Comparison of ENCODE assay signal across 12 mouse cellular contexts in the genomic region with DNA sequence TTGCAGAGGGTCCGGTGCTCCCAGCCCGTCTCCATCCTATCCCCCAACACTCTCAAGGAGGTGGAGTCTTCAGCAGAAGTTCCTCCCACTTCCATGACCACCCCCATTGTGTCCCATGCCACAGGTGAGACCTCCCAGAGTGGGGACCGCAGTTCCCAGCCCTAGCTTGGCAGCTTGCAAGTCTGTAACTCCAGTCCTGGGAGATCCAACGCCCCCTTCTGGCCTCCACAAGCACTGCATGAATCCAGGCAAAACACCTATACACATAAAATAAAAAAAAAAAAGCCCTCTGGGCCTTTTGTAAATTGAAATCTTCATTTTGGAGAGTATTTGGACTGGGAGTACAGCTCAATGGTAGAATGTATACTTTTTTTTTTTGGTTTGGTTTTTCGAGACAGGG. TPM values are rescaled to one million over a fixed set of nuclear protein-coding genes. Genes with fewer than 3 reads are reported as not detected.
A peak's percentile ranks its signal among the peaks of the same experiment; 100 is the strongest.
DNase-seq lines count a peak whose midpoint lies in the region; ATAC-seq and TF ChIP-seq lines count a peak whose summit lies in the region.
"Had no signal": no experiment of that assay in that cellular context is flagged by ENCODE, and none has a peak within 500 bp of the region (broad histone marks: within the 10 kb centered on the region; RNA-seq: fewer than 3 reads in every experiment).

No protein-coding gene starts in this region.

- TF ChIP-seq POLR2A in bone marrow macrophage, adult 2 months (IDR thresholded peaks at IDR 0.05; ENCODE audit: borderline replicate concordance, low read depth, low read length): no peak

- no peak for ATAC-seq in heart, postnatal 0 days (ENCODE audit: insufficient read depth, low read depth)
- no peak for ATAC-seq in heart, embryonic 11.5 days (replicated peaks; ENCODE audit: insufficient number of reproducible peaks, low FRiP score, low TSS enrichment)

- H3K36me3 ChIP-seq in heart, postnatal 0 days (replicated peaks; ENCODE audit: control insufficient read depth, insufficient read depth, low read length): peaks cover 73% of the 10 kb centered on the region
- H3K36me3 ChIP-seq in heart, embryonic 11.5 days (ENCODE audit: control insufficient read depth, insufficient read depth, low read length): peaks cover 21% of the 10 kb centered on the region

- H3K4me1 ChIP-seq in heart, postnatal 0 days (ENCODE audit: control insufficient read depth, insufficient read depth): no peaks in the 10 kb centered on the region
- no peaks in the 10 kb centered on the region for H3K4me1 ChIP-seq in heart, embryonic 11.5 days (ENCODE audit: control insufficient read depth, insufficient read depth, low read length)
- no peaks in the 10 kb centered on the region for H3K4me1 ChIP-seq in bone marrow macrophage, adult 2 months (ENCODE audit: control insufficient read depth, insufficient read depth, low read length)

- 62% methylated on average over 5 of the region's 5 CpGs for WGBS in heart, postnatal 0 days
- 53% methylated on average over 5 of the region's 5 CpGs for WGBS in heart, embryonic 11.5 days (ENCODE audit: insufficient replicate concordance)

- H3K9ac ChIP-seq in heart, postnatal 0 days (replicated peaks; ENCODE audit: low read depth, low read length): no peak overlapping the region
- no peak overlapping the region for H3K9ac ChIP-seq in heart, embryonic 11.5 days (ENCODE audit: low read depth, low read length)
- H3K9ac ChIP-seq: hindbrain, embryonic 13.5 days had no signal

- TF ChIP-seq EP300 in heart, postnatal 0 days (IDR thresholded peaks at IDR 0.05; ENCODE audit: low read depth): no peak

- DNase-seq in heart, postnatal 0 days (ENCODE audit: low spot score): no peak
- peak; percentile 44 for DNase-seq in lung, postnatal 10 days
- no peak for DNase-seq in lung, postnatal 36 days
- DNase-seq in testis, postnatal 14 days (ENCODE audit: low spot score): peak; percentile 59
- DNase-seq in adrenal gland, postnatal 36 days: no peak
- no peak for DNase-seq in ovary, postnatal 36 days (ENCODE audit: low spot score)
- DNase-seq: cerebellum, adult 11-12 months; gastrocnemius, postnatal 36 days had no signal

- no peak overlapping the region for H3K4me3 ChIP-seq in heart, postnatal 0 days (ENCODE audit: low read depth, low read length)
- no peak overlapping the region for H3K4me3 ChIP-seq in heart, embryonic 11.5 days (ENCODE audit: low read depth, low read length)
- H3K4me3 ChIP-seq in bone marrow macrophage, adult 2 months (ENCODE audit: insufficient read depth, low read length): no peak overlapping the region
- H3K4me3 ChIP-seq: hindbrain, embryonic 13.5 days; megakaryocyte, embryonic 14.5 days had no signal

- no peaks in the 10 kb centered on the region for H3K9me3 ChIP-seq in heart, postnatal 0 days (replicated peaks; ENCODE audit: control insufficient read depth, low read length)
- no peaks in the 10 kb centered on the region for H3K9me3 ChIP-seq in heart, embryonic 11.5 days (replicated peaks; ENCODE audit: control insufficient read depth, low read length)
- H3K9me3 ChIP-seq: hindbrain, embryonic 13.5 days; megakaryocyte, embryonic 14.5 days had no signal

- H3K27ac ChIP-seq in heart, postnatal 0 days (ENCODE audit: low read depth): no peak overlapping the region
- no peak overlapping the region for H3K27ac ChIP-seq in heart, embryonic 11.5 days (ENCODE audit: low read depth, low read length)
- no peak overlapping the region for H3K27ac ChIP-seq in bone marrow macrophage, adult 2 months (ENCODE audit: insufficient read depth, low read depth, low read length)
- H3K27ac ChIP-seq: hindbrain, embryonic 13.5 days had no signal

- peak; percentile 22 for TF ChIP-seq CTCF in heart, postnatal 0 days (IDR thresholded peaks at IDR 0.05; ENCODE audit: low read depth)
- peak; percentile 59 for TF ChIP-seq CTCF in bone marrow macrophage, adult 2 months (IDR thresholded peaks at IDR 0.05; ENCODE audit: low read depth, low read length)

- no peaks in the 10 kb centered on the region for H3K27me3 ChIP-seq in heart, postnatal 0 days (ENCODE audit: control insufficient read depth, insufficient read depth, low read length)
- H3K27me3 ChIP-seq in heart, embryonic 11.5 days (ENCODE audit: control insufficient read depth, insufficient read depth, low read length): no peaks in the 10 kb centered on the region
- H3K27me3 ChIP-seq: hindbrain, embryonic 13.5 days; megakaryocyte, embryonic 14.5 days had no signal

- H3K4me2 ChIP-seq in heart, postnatal 0 days (ENCODE audit: low read depth, low read length): no peak overlapping the region
- H3K4me2 ChIP-seq in heart, embryonic 11.5 days: no peak overlapping the region
- H3K4me2 ChIP-seq: hindbrain, embryonic 13.5 days had no signal

RNA-seq across cellular contexts. Expression of gene Acrbp, which starts 1.7 kb away (rescaled TPM):
- total RNA-seq in heart, postnatal 0 days (2014; rRNA removed; ENCODE audit: low replicate concordance): 2.6 and 6.0 TPM in 2 replicates
- polyA plus RNA-seq in heart, postnatal 0 days (2015; fragmentation: Nextera tagmentation; extraction: Ambion mirVana): 2.2 and 2.7 TPM in 2 replicates
- 8.3 TPM in 2 replicates for polyA plus RNA-seq in heart, embryonic 11.5 days (2014; fragmentation: Nextera tagmentation; extraction: Ambion mirVana)
- 28.7 and 29.3 TPM in 2 replicates for polyA plus RNA-seq in bone marrow macrophage, adult 2 months (2012; ENCODE audit: insufficient read depth, insufficient read length, missing spikeins)
- total RNA-seq in adrenal gland, postnatal 36 days (2021): 1 to 10 TPM; 6.9 to 7.1 TPM

RNA-seq across cellular contexts. Expression of gene Ing4, which starts 11.7 kb away (rescaled TPM):
- 41.9 and 48.7 TPM in 2 replicates for total RNA-seq in heart, postnatal 0 days (2014; rRNA removed; ENCODE audit: low replicate concordance)
- polyA plus RNA-seq in heart, postnatal 0 days (2015; fragmentation: Nextera tagmentation; extraction: Ambion mirVana): 54.1 and 59.1 TPM in 2 replicates
- 66.6 and 80.5 TPM in 2 replicates for polyA plus RNA-seq in heart, embryonic 11.5 days (2014; fragmentation: Nextera tagmentation; extraction: Ambion mirVana)
- polyA plus RNA-seq in bone marrow macrophage, adult 2 months (2012; ENCODE audit: insufficient read depth, insufficient read length, missing spikeins): 110 and 113 TPM in 2 replicates
- 10 to 100 TPM; 54.4 to 79.5 TPM for total RNA-seq in adrenal gland, postnatal 36 days (2021)

RNA-seq across cellular contexts. Expression of gene Lpar5, which starts 16.5 kb away (rescaled TPM):
- not detected in 2 replicates for total RNA-seq in heart, postnatal 0 days (2014; rRNA removed; ENCODE audit: low replicate concordance)
- polyA plus RNA-seq in heart, postnatal 0 days (2015; fragmentation: Nextera tagmentation; extraction: Ambion mirVana): 0.12 TPM in 1 of 2 replicates, not detected in the other
- polyA plus RNA-seq in heart, embryonic 11.5 days (2014; fragmentation: Nextera tagmentation; extraction: Ambion mirVana): 0.27 TPM in 1 of 2 replicates, not detected in the other
- 33.2 and 43.3 TPM in 2 replicates for polyA plus RNA-seq in bone marrow macrophage, adult 2 months (2012; ENCODE audit: insufficient read depth, insufficient read length, missing spikeins)
- total RNA-seq in adrenal gland, postnatal 36 days (2021): under 1 TPM; 0.40 to 0.60 TPM
- total RNA-seq: gastrocnemius, postnatal 36 days had no signal

RNA-seq across cellular contexts. Expression of gene Zfp384, which starts 42.3 kb away (rescaled TPM):
- 18.4 and 20.4 TPM in 2 replicates for total RNA-seq in heart, postnatal 0 days (2014; rRNA removed; ENCODE audit: low replicate concordance)
- polyA plus RNA-seq in heart, postnatal 0 days (2015; fragmentation: Nextera tagmentation; extraction: Ambion mirVana): 5.4 and 5.5 TPM in 2 replicates
- polyA plus RNA-seq in heart, embryonic 11.5 days (2014; fragmentation: Nextera tagmentation; extraction: Ambion mirVana): 7.1 and 9.9 TPM in 2 replicates
- 82.7 and 83.1 TPM in 2 replicates for polyA plus RNA-seq in bone marrow macrophage, adult 2 months (2012; ENCODE audit: insufficient read depth, insufficient read length, missing spikeins)
- total RNA-seq in adrenal gland, postnatal 36 days (2021): 10 to 100 TPM; 41.3 to 53.8 TPM

RNA-seq across cellular contexts. Expression of gene Chd4, which starts 44.5 kb away (rescaled TPM):
- total RNA-seq in heart, postnatal 0 days (2014; rRNA removed; ENCODE audit: low replicate concordance): 82.2 and 98.0 TPM in 2 replicates
- polyA plus RNA-seq in heart, postnatal 0 days (2015; fragmentation: Nextera tagmentation; extraction: Ambion mirVana): 55.5 and 58.1 TPM in 2 replicates
- 64.4 and 67.8 TPM in 2 replicates for polyA plus RNA-seq in heart, embryonic 11.5 days (2014; fragmentation: Nextera tagmentation; extraction: Ambion mirVana)
- 122 and 144 TPM in 2 replicates for polyA plus RNA-seq in bone marrow macrophage, adult 2 months (2012; ENCODE audit: insufficient read depth, insufficient read length, missing spikeins)
- 100 to 1,000 TPM; 166 to 201 TPM for total RNA-seq in adrenal gland, postnatal 36 days (2021)

Comparison
In these comparisons a context has a peak if more than half of its experiments do, and no peak if none do; other contexts are left out.
1. DNase-seq: peak in lung, postnatal 10 days (single experiment) and testis, postnatal 14 days (single experiment); none in heart, postnatal 0 days (single experiment), lung, postnatal 36 days (single experiment), adrenal gland, postnatal 36 days (0 of 2) and ovary, postnatal 36 days (single experiment).
2. RNA of gene Lpar5, which starts 16.5 kb away (polyA plus RNA-seq): 33.2 to 43.3 TPM in bone marrow macrophage, adult 2 months; 0.27 TPM in heart, embryonic 11.5 days and 0.12 TPM in heart, postnatal 0 days; every median in the first group is over 10 times any median in the second.